Mouse (Mus musculus) heart, postnatal 25 days (tissue): ENCODE data around the gene Icosl. TPM values are rescaled to one million over a fixed set of nuclear protein-coding genes. Genes with fewer than 3 reads are reported as not detected.
"Not testable (repeated sequence)": the region's sequence is repeated elsewhere in the genome, so short reads cannot be mapped to it uniquely, and the experiment has no call there.

Experiments used
- DNase-seq: peaks from one replicate; pipeline ENCODE4 v3.0.0; 2022; ENCODE audit warnings: low spot score
- intact Hi-C: fragments of 180-260 bp; cut with DNase I; formaldehyde crosslinking; loops from one replicate; pipeline ENCODE4 v1.15.1; 2025
- total RNA-seq, 2 experiments: library from RNA; stranded (reverse); gene quantifications; 2 replicates each; pipeline ENCODE4 v1.2.3; 2021

Icosl gene
- total RNA-seq, 2 experiments from 2014 or later: 4.2 to 7.2 TPM

- DNase-seq: no peak
- intact Hi-C loops: no loop called here
Observed at GRCm38 (mm10) chr10:78104555-78105490, 35.7 kb downstream of the Icosl start.

- intact Hi-C loops: no loop called here
- no peak for DNase-seq
Observed at GRCm38 (mm10) chr10:78105548-78105947, 36.4 kb downstream of the Icosl start.

- intact Hi-C loops: no loop called here
- no peak for DNase-seq
Observed at GRCm38 (mm10) chr10:78114521-78115092, 45.5 kb downstream of the Icosl start.

GRCm38 (mm10) chr10:78115153-78115552, 46.1 kb downstream of the Icosl start:
- intact Hi-C loops: no loop called here
- no peak for DNase-seq

- no peak for DNase-seq
Observed at GRCm38 (mm10) chr10:78119422-78119821, 50.3 kb downstream of the Icosl start.

GRCm38 (mm10) chr10:78124137-78124536, 55.0 kb downstream of the Icosl start:
- DNase-seq: peak; percentile 46
- intact Hi-C loops: not testable (repeated sequence)

More at GRCm38 (mm10) chr10:78119422-78119821, 50.3 kb downstream of the Icosl start:
- intact Hi-C loops: no loop called here

GRCm38 (mm10) chr10:78125061-78125460, 56.0 kb downstream of the Icosl start:
- DNase-seq, intact Hi-C loops: not testable (repeated sequence)

GRCm38 (mm10) chr10:78126311-78126710, 57.2 kb downstream of the Icosl start:
- DNase-seq: no peak
- intact Hi-C loops: no loop called here

GRCm38 (mm10) chr10:78127046-78127870, 58.2 kb downstream of the Icosl start:
- no peak for DNase-seq
- intact Hi-C loops: no loop called here

GRCm38 (mm10) chr10:78127931-78128330, 58.8 kb downstream of the Icosl start:
- DNase-seq: no peak
- intact Hi-C loops: no loop called here

GRCm38 (mm10) chr10:78128647-78129046, 59.5 kb downstream of the Icosl start:
- intact Hi-C loops: no loop called here

GRCm38 (mm10) chr10:78129423-78129822, 60.3 kb downstream of the Icosl start:
- DNase-seq: no peak
- intact Hi-C loops: no loop called here

More at GRCm38 (mm10) chr10:78128647-78129046, 59.5 kb downstream of the Icosl start:
- no peak for DNase-seq

- intact Hi-C loops: no loop called here
- no peak for DNase-seq
Observed at GRCm38 (mm10) chr10:78129998-78130397, 60.9 kb downstream of the Icosl start.

Other genes starting within 250 kb of the Icosl start
- gene Krtap10-4, start 242.2 kb upstream of the Icosl start, total RNA-seq: not detected
- not detected for gene Krtap10-10, start 233.4 kb upstream of the Icosl start, total RNA-seq
- not detected for gene Gm36176, start 222.5 kb upstream of the Icosl start, total RNA-seq
- not detected for gene Gm10318, start 216.4 kb upstream of the Icosl start, total RNA-seq
- gene Gm3285, start 207.3 kb upstream of the Icosl start, total RNA-seq: not detected
- gene Lrrc3, start 166.8 kb upstream of the Icosl start, total RNA-seq: under 1 TPM; 0.65 to 0.73 TPM
- gene Trpm2, start 98.7 kb upstream of the Icosl start, total RNA-seq: under 1 TPM; 0.55 to 0.56 TPM
- gene 1810043G02Rik, start 90.8 kb upstream of the Icosl start, total RNA-seq: 10 to 100 TPM in 1 of 2 experiments, 1 to 10 TPM in 1; 9.7 to 11.1 TPM
- 100 to 1,000 TPM; 106 to 115 TPM for gene Pfkl, start 59.2 kb upstream of the Icosl start, total RNA-seq
- under 1 TPM in 1 of 2 experiments, not detected in 1; 0.22 TPM for gene Dnmt3l, start 27.4 kb upstream of the Icosl start, total RNA-seq
- not detected for gene Aire, start 25.7 kb upstream of the Icosl start, total RNA-seq
- gene D10Jhu81e, start 100.5 kb downstream of the Icosl start, total RNA-seq: 100 to 1,000 TPM; 500 to 510 TPM
- gene Pwp2, start 115.8 kb downstream of the Icosl start, total RNA-seq: 1 to 10 TPM; 8.4 to 9.3 TPM
- gene Trappc10, start 175.3 kb downstream of the Icosl start, total RNA-seq: 10 to 100 TPM; 40.2 to 44.4 TPM